21 mouse cellular contexts compared by ENCODE assay signal in genomic region chrX:12768571-12768970, GRCm38 (mm10). TPM values are rescaled to one million over a fixed set of nuclear protein-coding genes. Genes with fewer than 3 reads are reported as not detected.
DNase-seq lines count a peak whose midpoint lies in the region; TF ChIP-seq lines count a peak whose summit lies in the region.
"Had no signal": no experiment of that assay in that cellular context is flagged by ENCODE, and none has a peak within 500 bp of the region (broad histone marks: within the 10 kb centered on the region; RNA-seq: fewer than 3 reads in every experiment).

No protein-coding gene starts in this region.

- H3K9me3 ChIP-seq in ES-E14 (ENCODE audit: control insufficient read depth, insufficient read depth, low read depth, low read length), result no peaks in the 10 kb centered on the region
- H3K9me3 ChIP-seq: embryonic facial prominence, embryonic 12.5 days; embryonic facial prominence, embryonic 15.5 days; G1E; hindbrain, embryonic 12.5 days; hindbrain, embryonic 15.5 days had no signal

- no peak overlapping the region for H3K9ac ChIP-seq in ES-E14 (ENCODE audit: insufficient read depth, low read depth, low read length, poor library complexity, severe bottlenecking)
- H3K9ac ChIP-seq: embryonic facial prominence, embryonic 12.5 days; embryonic facial prominence, embryonic 15.5 days; forebrain, postnatal 0 days; hindbrain, embryonic 12.5 days; hindbrain, embryonic 15.5 days had no signal

- in situ Hi-C loops in ES-E14 (cut with MboI; ENCODE audit: low sequenced_read_pairs in 2 of 2, unreplicated experiment in 2 of 2), result no loop called here

- H3K36me3 ChIP-seq in ES-E14 (ENCODE audit: control insufficient read depth, insufficient read depth, low read length, poor library complexity, severe bottlenecking), result no peaks in the 10 kb centered on the region
- H3K36me3 ChIP-seq: embryonic facial prominence, embryonic 12.5 days; embryonic facial prominence, embryonic 15.5 days; G1E; hindbrain, embryonic 12.5 days; hindbrain, embryonic 15.5 days had no signal

- peak; percentile 3 for DNase-seq in A20 (ENCODE audit: low read depth, low spot score)
- no peak for DNase-seq in ES-E14 (ENCODE audit: low read depth, low spot score)
- peak; percentile 91 for DNase-seq in R1 (ENCODE audit: low read depth, low spot score)
- DNase-seq in retina, embryonic 14.5 days (ENCODE audit: low spot score), result no peak
- no peak for DNase-seq in layer of hippocampus, postnatal 14 days (ENCODE audit: low spot score in 2 of 2)
- no peak for DNase-seq in lung, postnatal 36 days
- DNase-seq: adrenal gland, adult 8-10 months; adrenal gland, postnatal 25 days; B cell, adult 2 months; cerebellum, adult 18-20 months; cerebellum, adult 9-10 months; cerebellum, postnatal 14 days; forebrain, postnatal 0 days; gastrocnemius, adult 2 months; gastrocnemius, postnatal 14 days; heart, adult 11 months had no signal

- no peak overlapping the region for H3K4me3 ChIP-seq in ES-E14 (ENCODE audit: insufficient read depth in 1 of 2, low read depth in 1 of 2, low read length in 2 of 2, poor library complexity in 1 of 2, severe bottlenecking in 1 of 2)
- H3K4me3 ChIP-seq: embryonic facial prominence, embryonic 12.5 days; embryonic facial prominence, embryonic 15.5 days; gastrocnemius, adult 2 months; hindbrain, embryonic 12.5 days; hindbrain, embryonic 15.5 days had no signal

- peaks cover 0 to 6% of the 10 kb centered on the region in 2 experiments; a peak in 2 of 4 replicates for H3K4me1 ChIP-seq in ES-E14 (ENCODE audit: control insufficient read depth in 2 of 2, insufficient read depth in 2 of 2, low read length in 2 of 2, poor library complexity in 1 of 2)
- H3K4me1 ChIP-seq: embryonic facial prominence, embryonic 12.5 days; embryonic facial prominence, embryonic 15.5 days; hindbrain, embryonic 12.5 days; hindbrain, embryonic 15.5 days had no signal

- peak overlapping the region; percentile 69; the same call in 1 of the 2 replicates for H3K27ac ChIP-seq in ES-E14 (ENCODE audit: insufficient read depth, low read depth, low read length, poor library complexity, severe bottlenecking)
- H3K27ac ChIP-seq: embryonic facial prominence, embryonic 12.5 days; embryonic facial prominence, embryonic 15.5 days; gastrocnemius, adult 2 months; hindbrain, embryonic 12.5 days; hindbrain, embryonic 15.5 days had no signal

TF ChIP-seq in ES-E14, 5 proteins besides CTCF, POLR2A, EP300 and RAD21:
- no peak for TF ChIP-seq HCFC1 (IDR thresholded peaks at IDR 0.05; ENCODE audit: borderline replicate concordance, insufficient read depth, low read length)
- TF ChIP-seq MAFK (IDR thresholded peaks at IDR 0.05; ENCODE audit: insufficient read depth, low read depth, low read length), result no peak
- TF ChIP-seq CHD2 (IDR thresholded peaks at IDR 0.05; ENCODE audit: low read depth, low read length), result no peak
- TF ChIP-seq ZC3H11A (IDR thresholded peaks at IDR 0.05; ENCODE audit: borderline replicate concordance, low read depth, low read length), result no peak
- TF ChIP-seq ZNF384 (IDR thresholded peaks at IDR 0.05; ENCODE audit: low read depth, low read length), result no peak

RNA-seq across cellular contexts. Expression of gene Med14, which starts 6.7 kb away (rescaled TPM):
- total RNA-seq in ES-E14 (2012; rRNA removed), result 17.3 and 20.0 TPM in 2 replicates
- total RNA-seq in layer of hippocampus, postnatal 14 days (2021), result 10 to 100 TPM; 69.0 to 79.3 TPM

Comparison
In these comparisons a context has a peak if more than half of its experiments do, and no peak if none do; other contexts are left out.
1. DNase-seq: peak in A20 (single experiment) and R1 (single experiment); none in ES-E14 (single experiment), retina, embryonic 14.5 days (single experiment), layer of hippocampus, postnatal 14 days (0 of 2) and lung, postnatal 36 days (single experiment).